Mouse (Mus musculus): ENCODE results near the gene Slc47a2. TPM values are rescaled to one million over a fixed set of nuclear protein-coding genes. Genes with fewer than 3 reads are reported as not detected.

The Slc47a2 gene
- not detected in 2 replicates for total RNA-seq (2014; fragmentation: Nextera tagmentation)
- not detected in 2 replicates for total RNA-seq (2017)
- not detected in 2 replicates for polyA plus RNA-seq (2012)

- no peaks in the 10 kb centered on the region for H3K4me1 ChIP-seq (ENCODE audit: insufficient read depth, low read depth, low read length)
- no peak within 1 kb of the TSS for H3K4me3 ChIP-seq (ENCODE audit: low read depth, low read length)
- DNase-seq (ENCODE audit: low spot score) (no peak), ATAC-seq (ENCODE audit: extremely low read depth, insufficient number of reproducible peaks, low FRiP score, poor library complexity, severe bottlenecking) (no peak)
- H3K36me3 ChIP-seq (replicated peaks) = no peaks in the 10 kb centered on the region
- no peaks in the 10 kb centered on the region for H3K9me3 ChIP-seq (replicated peaks)
- no peak for TF ChIP-seq GATA2 (IDR thresholded peaks at IDR 0.05; ENCODE audit: borderline replicate concordance, low read depth, low read length)
- TF ChIP-seq GATA1 (IDR thresholded peaks at IDR 0.05; ENCODE audit: borderline replicate concordance, low read length) = no peak
- no peak for TF ChIP-seq POLR2AphosphoS5 (IDR thresholded peaks at IDR 0.05; ENCODE audit: insufficient replicate concordance, low read depth, low read length)
- TF ChIP-seq CTCF (IDR thresholded peaks at IDR 0.05; ENCODE audit: low read depth, low read length) = no peak
- TF ChIP-seq TAL1 (conservative IDR thresholded peaks at IDR 0.05; ENCODE audit: low read depth, low read length) = no peak
- H3K27me3 ChIP-seq (ENCODE audit: insufficient read depth, low read length) = peaks cover 10% of the 10 kb centered on the region; the same call in 1 of the 2 replicates
Measured at GRCm38 (mm10) chr11:61342505-61343420, at the start of gene Slc47a2. Slc47a2 (minus strand) TSS chr11:61342860.

- Histone ChIP-seq H3K27me3 (ENCODE audit: insufficient read depth, low read length) (no peaks in the 10 kb centered on the region), H3K4me1 (ENCODE audit: insufficient read depth, low read depth, low read length) (no peaks in the 10 kb centered on the region), H3K36me3 (replicated peaks) (no peaks in the 10 kb centered on the region), H3K4me3 (ENCODE audit: low read depth, low read length) (no peak overlapping the region), H3K9me3 (replicated peaks) (peaks cover 2% of the 10 kb centered on the region; the same call in 1 of the 2 replicates)
- TF ChIP-seq GATA2 (IDR thresholded peaks at IDR 0.05; ENCODE audit: borderline replicate concordance, low read depth, low read length) (no peak), CTCF (IDR thresholded peaks at IDR 0.05; ENCODE audit: low read depth, low read length) (no peak), GATA1 (IDR thresholded peaks at IDR 0.05; ENCODE audit: borderline replicate concordance, low read length) (no peak), POLR2AphosphoS5 (IDR thresholded peaks at IDR 0.05; ENCODE audit: insufficient replicate concordance, low read depth, low read length) (no peak), TAL1 (conservative IDR thresholded peaks at IDR 0.05; ENCODE audit: low read depth, low read length) (no peak)
- ATAC-seq (ENCODE audit: extremely low read depth, insufficient number of reproducible peaks, low FRiP score, poor library complexity, severe bottlenecking) (no peak), DNase-seq (ENCODE audit: low spot score) (no peak)
Measured at GRCm38 (mm10) chr11:61388936-61389335, 46.3 kb upstream of the Slc47a2 start.

GRCm38 (mm10) chr11:61388012-61388411 is 45.4 kb upstream of the Slc47a2 start:
- peaks cover 2% of the 10 kb centered on the region; the same call in 1 of the 2 replicates for H3K9me3 ChIP-seq (replicated peaks)
- H3K4me1 ChIP-seq (ENCODE audit: insufficient read depth, low read depth, low read length) = no peaks in the 10 kb centered on the region
- H3K4me3 ChIP-seq (ENCODE audit: low read depth, low read length) = no peak overlapping the region
- H3K36me3 ChIP-seq (replicated peaks) = no peaks in the 10 kb centered on the region
- TF ChIP-seq GATA1 (IDR thresholded peaks at IDR 0.05; ENCODE audit: borderline replicate concordance, low read length) (no peak), TAL1 (conservative IDR thresholded peaks at IDR 0.05; ENCODE audit: low read depth, low read length) (no peak), CTCF (IDR thresholded peaks at IDR 0.05; ENCODE audit: low read depth, low read length) (no peak), POLR2AphosphoS5 (IDR thresholded peaks at IDR 0.05; ENCODE audit: insufficient replicate concordance, low read depth, low read length) (no peak), GATA2 (IDR thresholded peaks at IDR 0.05; ENCODE audit: borderline replicate concordance, low read depth, low read length) (no peak)
- H3K27me3 ChIP-seq (ENCODE audit: insufficient read depth, low read length) = no peaks in the 10 kb centered on the region
- ATAC-seq (ENCODE audit: extremely low read depth, insufficient number of reproducible peaks, low FRiP score, poor library complexity, severe bottlenecking) = no peak
- DNase-seq (ENCODE audit: low spot score) = no peak

GRCm38 (mm10) chr11:61387233-61387632 is 44.6 kb upstream of the Slc47a2 start:
- H3K9me3 ChIP-seq (replicated peaks) = peaks cover 2% of the 10 kb centered on the region; the same call in 1 of the 2 replicates
- no peaks in the 10 kb centered on the region for H3K36me3 ChIP-seq (replicated peaks)
- no peak for TF ChIP-seq POLR2AphosphoS5 (IDR thresholded peaks at IDR 0.05; ENCODE audit: insufficient replicate concordance, low read depth, low read length)
- no peak for TF ChIP-seq GATA2 (IDR thresholded peaks at IDR 0.05; ENCODE audit: borderline replicate concordance, low read depth, low read length)
- no peak for TF ChIP-seq TAL1 (conservative IDR thresholded peaks at IDR 0.05; ENCODE audit: low read depth, low read length)
- TF ChIP-seq CTCF (IDR thresholded peaks at IDR 0.05; ENCODE audit: low read depth, low read length) = no peak
- TF ChIP-seq GATA1 (IDR thresholded peaks at IDR 0.05; ENCODE audit: borderline replicate concordance, low read length) = no peak
- H3K4me1 ChIP-seq (ENCODE audit: insufficient read depth, low read depth, low read length) = no peaks in the 10 kb centered on the region
- no peak for ATAC-seq (ENCODE audit: extremely low read depth, insufficient number of reproducible peaks, low FRiP score, poor library complexity, severe bottlenecking)
- peaks cover 2% of the 10 kb centered on the region; the same call in 1 of the 2 replicates for H3K27me3 ChIP-seq (ENCODE audit: insufficient read depth, low read length)
- DNase-seq (ENCODE audit: low spot score) = no peak
- no peak overlapping the region for H3K4me3 ChIP-seq (ENCODE audit: low read depth, low read length)

GRCm38 (mm10) chr11:61385725-61386124 is 43.1 kb upstream of the Slc47a2 start:
- TF ChIP-seq CTCF (IDR thresholded peaks at IDR 0.05; ENCODE audit: low read depth, low read length) (no peak), GATA2 (IDR thresholded peaks at IDR 0.05; ENCODE audit: borderline replicate concordance, low read depth, low read length) (no peak), POLR2AphosphoS5 (IDR thresholded peaks at IDR 0.05; ENCODE audit: insufficient replicate concordance, low read depth, low read length) (no peak), GATA1 (IDR thresholded peaks at IDR 0.05; ENCODE audit: borderline replicate concordance, low read length) (no peak), TAL1 (conservative IDR thresholded peaks at IDR 0.05; ENCODE audit: low read depth, low read length) (no peak)
- H3K36me3 ChIP-seq (replicated peaks) = no peaks in the 10 kb centered on the region
- no peak for DNase-seq (ENCODE audit: low spot score)
- no peak for ATAC-seq (ENCODE audit: extremely low read depth, insufficient number of reproducible peaks, low FRiP score, poor library complexity, severe bottlenecking)
- no peaks in the 10 kb centered on the region for H3K9me3 ChIP-seq (replicated peaks)
- H3K4me3 ChIP-seq (ENCODE audit: low read depth, low read length) = no peak overlapping the region
- no peaks in the 10 kb centered on the region for H3K4me1 ChIP-seq (ENCODE audit: insufficient read depth, low read depth, low read length)
- H3K27me3 ChIP-seq (ENCODE audit: insufficient read depth, low read length) = peaks cover 2% of the 10 kb centered on the region; the same call in 1 of the 2 replicates

GRCm38 (mm10) chr11:61381272-61381671 is 38.6 kb upstream of the Slc47a2 start:
- DNase-seq (ENCODE audit: low spot score) (no peak), ATAC-seq (ENCODE audit: extremely low read depth, insufficient number of reproducible peaks, low FRiP score, poor library complexity, severe bottlenecking) (no peak)
- Histone ChIP-seq H3K36me3 (replicated peaks) (no peaks in the 10 kb centered on the region), H3K4me1 (ENCODE audit: insufficient read depth, low read depth, low read length) (no peaks in the 10 kb centered on the region), H3K27me3 (ENCODE audit: insufficient read depth, low read length) (peaks cover 8% of the 10 kb centered on the region), H3K9me3 (replicated peaks) (no peaks in the 10 kb centered on the region), H3K4me3 (ENCODE audit: low read depth, low read length) (no peak overlapping the region)
- TF ChIP-seq GATA1 (IDR thresholded peaks at IDR 0.05; ENCODE audit: borderline replicate concordance, low read length) = no peak
- TF ChIP-seq TAL1 (conservative IDR thresholded peaks at IDR 0.05; ENCODE audit: low read depth, low read length) = no peak
- TF ChIP-seq POLR2AphosphoS5 (IDR thresholded peaks at IDR 0.05; ENCODE audit: insufficient replicate concordance, low read depth, low read length) = no peak
- no peak for TF ChIP-seq CTCF (IDR thresholded peaks at IDR 0.05; ENCODE audit: low read depth, low read length)
- no peak for TF ChIP-seq GATA2 (IDR thresholded peaks at IDR 0.05; ENCODE audit: borderline replicate concordance, low read depth, low read length)

All from G1E (cell line).